Mouse (Mus musculus): ENCODE measurements around the gene 6030408B16Rik.
"Not testable (repeated sequence)": the region's sequence is repeated elsewhere in the genome, so short reads cannot be mapped to it uniquely, and the experiment has no call there.

The 6030408B16Rik gene

DNA sequence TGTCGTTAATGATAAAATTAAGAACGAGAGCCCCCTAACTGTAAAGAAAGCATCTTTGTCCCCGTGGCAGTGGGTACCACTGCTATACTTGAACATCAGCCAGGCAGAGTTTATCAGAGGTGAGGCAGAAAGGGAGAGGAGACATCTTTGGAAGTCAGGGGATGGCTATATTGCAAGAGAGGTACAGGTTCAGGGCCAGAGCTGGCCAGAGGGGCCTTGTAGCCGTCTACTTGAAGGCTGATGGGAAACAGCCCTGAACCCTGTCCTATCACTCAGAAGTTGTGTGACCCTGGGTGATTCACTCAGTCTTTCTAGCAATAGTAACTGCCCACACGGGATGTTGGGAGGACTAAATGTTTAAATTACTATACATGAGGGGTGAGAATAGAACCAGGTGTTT, 28.1 kb downstream of the 6030408B16Rik start:
- DNase-seq (ENCODE audit: low spot score) = no peak

DNA sequence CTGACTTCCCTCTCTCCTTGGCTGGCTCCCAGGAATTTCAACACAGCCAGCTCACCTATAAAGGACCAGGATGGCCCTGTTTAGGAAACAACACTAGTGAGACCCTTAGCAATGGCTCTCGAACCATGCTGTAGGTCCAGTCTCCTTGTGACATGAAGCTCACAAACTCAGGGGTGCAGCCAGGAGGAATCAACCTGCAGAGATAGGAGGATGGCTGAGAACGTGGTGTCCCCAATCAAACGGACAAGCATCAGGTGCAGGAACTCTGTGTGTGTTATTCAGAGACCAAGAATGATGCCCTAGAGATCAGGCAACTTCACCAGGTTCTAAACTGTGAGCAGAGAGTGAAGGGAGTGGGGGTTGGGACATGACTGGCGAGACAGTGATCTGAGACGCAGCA, 29.1 kb downstream of the 6030408B16Rik start:
- DNase-seq (ENCODE audit: low spot score) = no peak

DNA sequence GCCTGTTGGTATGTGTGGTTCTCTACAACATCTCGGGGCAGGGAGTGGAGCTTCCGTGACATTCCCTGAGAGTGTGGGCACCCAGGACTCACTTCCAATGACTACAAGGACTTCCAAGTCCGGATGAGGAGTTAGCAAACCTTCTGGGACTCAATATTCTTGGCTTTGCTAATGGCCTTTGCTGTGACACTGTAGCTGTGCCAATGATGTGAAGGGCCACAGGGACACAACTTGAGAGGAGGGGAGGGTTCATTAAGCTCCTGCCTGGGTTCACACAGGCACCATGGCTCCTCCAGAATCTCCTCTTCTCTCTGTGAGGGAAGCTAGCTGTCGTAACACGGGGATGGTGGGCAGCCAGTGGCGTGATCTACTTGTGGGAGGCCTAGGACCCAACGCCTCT, 29.6 kb downstream of the 6030408B16Rik start:
- no peak for DNase-seq (ENCODE audit: low spot score)

DNA sequence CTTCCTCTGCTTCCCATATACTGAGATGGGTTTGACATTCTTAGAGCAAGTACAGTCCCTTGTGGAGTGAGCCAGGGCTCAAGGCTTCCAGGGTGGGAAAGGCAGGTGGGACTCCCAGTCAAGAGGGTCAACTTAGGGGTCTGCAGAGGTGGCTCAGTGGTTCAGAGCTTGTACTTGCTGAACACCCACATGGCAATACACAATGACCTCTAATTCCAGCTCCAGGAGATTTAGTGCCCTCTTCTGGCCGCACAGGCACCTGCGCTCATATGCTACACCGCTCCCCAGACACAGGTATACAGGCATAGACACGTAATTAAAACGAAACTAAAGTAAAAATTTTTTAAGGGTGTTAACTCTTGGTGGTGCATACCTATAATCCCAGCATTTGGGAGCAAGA, 30.5 kb downstream of the 6030408B16Rik start:
- DNase-seq (ENCODE audit: low spot score) = no peak

DNA sequence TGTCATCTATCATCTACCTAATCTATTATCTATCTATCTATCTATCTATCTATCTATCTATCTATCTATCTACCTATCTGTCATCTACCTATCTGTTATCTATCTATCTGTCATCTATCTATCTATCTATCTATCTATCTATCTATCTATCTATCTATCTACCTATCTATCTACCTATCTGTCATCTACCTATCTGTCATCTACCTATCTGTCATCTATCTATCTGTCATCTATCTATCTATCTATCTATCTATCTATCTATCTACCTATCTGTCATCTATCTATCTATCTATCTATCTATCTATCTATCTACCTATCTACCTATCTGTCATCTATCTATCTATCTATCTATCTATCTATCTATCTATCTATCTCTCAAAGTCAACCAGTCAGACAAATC, 31.4 kb downstream of the 6030408B16Rik start:
- not testable (repeated sequence) for DNase-seq (ENCODE audit: low spot score)

DNA sequence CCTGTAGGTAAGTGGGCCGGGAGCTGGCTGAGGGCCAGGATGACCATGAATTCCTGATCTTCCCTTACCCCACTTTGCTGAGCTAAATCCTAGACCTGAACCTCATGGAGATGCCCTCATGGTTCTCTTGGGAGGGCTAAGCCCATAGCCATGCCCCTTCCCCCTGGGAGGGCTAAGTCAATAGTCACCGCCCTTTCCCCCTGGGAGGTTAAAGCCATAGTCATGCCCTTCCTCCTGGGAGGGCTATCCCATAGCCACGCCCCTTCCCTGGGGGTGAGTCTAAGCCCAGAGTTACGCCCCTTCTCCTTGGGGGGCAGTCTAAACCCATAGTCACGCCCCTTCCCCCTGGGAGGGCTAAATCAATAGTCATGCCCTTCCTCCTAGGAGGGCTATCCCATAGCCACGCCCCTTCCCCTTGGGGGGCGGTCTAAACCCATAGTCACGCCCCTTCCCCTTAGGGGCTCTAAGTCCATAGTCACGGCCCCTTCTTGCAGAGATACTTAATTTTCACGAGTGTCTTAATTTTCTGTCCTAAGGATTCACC, 33.1 kb downstream of the 6030408B16Rik start:
- no peak for DNase-seq (ENCODE audit: low spot score)

DNA sequence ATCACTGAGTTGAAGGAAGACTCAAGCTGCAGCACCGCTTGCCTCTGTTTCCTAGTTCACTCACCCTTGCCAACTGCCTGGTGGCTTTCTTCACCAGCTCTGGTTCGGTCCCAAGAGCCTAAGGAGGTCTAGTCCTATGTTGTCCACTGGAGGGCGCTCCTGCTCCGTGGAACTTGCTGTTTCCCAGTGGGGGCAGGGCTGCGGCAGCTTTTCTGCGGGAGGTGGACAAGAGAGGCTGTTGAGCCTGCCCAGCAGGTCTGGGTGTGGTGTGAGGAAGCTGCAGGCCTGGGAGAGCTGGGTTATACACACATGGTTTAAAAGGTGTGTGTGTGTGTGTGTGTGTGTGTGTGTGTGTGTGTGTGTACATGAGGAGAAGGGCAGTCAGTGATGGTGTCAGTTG, 34.3 kb downstream of the 6030408B16Rik start:
- DNase-seq (ENCODE audit: low spot score) = peak; percentile 87

DNA sequence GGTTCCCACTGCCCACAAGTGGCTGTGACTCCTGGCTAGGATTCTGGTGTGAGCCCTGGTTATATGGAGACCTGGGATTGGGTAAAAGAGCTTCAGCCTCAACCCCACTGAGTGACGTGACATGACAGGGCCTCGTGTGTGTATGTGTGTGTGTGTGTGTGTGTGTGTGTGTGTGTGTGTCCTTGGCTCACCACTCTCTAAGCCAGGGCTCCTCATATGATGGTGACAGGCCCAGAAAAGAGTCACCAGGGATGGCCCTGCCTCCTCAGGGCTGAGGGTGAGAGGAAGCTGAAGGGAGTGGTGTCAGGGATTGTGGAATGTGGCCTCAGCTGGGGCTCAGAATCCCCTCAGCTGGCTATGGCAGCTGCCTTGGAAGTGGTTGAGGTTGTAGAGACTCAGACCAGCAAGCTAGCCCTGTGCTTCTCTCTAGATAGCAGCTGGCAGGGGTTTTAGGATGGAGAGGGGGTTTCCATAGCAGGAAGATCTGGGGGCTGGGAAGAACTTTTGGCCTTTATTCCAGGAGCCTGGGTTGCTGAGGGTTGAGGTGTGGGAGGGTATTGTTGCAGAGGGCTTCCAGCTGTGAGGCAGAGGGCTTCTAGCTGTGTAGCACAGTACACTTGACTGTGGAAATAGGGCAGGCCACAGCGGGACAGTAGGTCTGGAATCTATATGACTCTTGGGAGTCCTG, 36.0 kb downstream of the 6030408B16Rik start:
- no peak for DNase-seq (ENCODE audit: low spot score)

DNA sequence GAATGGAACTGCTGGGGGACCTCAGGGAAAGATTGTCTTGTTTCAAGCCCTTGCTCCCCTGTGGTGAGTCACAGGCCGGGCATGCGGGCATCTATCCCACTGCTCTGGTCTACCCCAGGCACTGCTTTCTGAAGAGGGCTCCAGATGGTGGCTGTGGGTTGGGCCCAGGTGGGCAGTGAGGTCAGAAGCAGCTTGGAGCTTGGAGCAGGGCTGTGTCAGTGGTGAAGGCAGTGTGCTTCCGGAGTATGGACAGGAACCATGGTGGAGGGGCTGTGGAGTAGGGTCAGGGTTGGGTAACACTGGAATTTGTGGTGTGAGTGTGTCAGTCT, 36.5 kb downstream of the 6030408B16Rik start:
- DNase-seq (ENCODE audit: low spot score) = peak; percentile 42

DNA sequence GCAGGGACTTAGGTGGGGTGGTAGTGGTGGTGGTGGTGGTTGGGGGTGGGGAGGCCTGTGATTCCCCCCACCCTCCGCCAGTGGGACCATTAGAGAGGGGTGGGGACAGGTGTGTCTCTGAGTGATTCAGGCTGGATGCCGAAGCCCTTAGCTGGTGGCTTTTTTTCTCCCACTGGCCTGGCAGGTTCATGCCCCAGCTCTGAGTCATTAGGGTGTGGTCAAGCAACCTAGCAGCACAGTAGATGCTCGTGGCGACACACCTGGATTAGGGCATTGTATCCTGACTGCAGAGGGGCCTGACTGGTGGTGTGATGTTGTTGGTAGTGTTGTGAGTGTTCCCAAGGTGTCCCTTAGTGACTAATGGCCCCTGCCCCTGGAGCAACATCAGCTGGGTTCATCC, 38.1 kb downstream of the 6030408B16Rik start:
- DNase-seq (ENCODE audit: low spot score) = no peak

DNA sequence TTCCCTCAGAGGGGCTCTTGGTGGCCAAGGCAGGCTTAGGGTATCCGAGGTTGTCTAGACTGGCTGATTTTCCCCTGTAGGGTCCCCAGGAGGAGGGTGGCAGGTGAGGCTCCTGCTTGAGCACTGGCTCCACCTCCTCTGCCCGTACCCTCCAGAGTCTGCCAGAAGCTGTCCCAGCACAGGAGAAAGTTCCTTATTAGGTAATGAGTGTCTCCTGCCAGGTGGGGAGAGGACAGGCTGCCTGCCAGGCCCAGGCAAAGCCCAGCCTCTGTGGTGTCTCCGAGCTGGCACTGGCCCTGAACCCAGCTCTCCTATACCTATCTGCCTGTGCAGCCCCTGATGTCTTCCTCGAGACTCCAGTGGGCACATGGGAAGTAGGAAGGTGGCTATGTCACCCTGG, 39.4 kb downstream of the 6030408B16Rik start:
- no peak for DNase-seq (ENCODE audit: low spot score)

DNA sequence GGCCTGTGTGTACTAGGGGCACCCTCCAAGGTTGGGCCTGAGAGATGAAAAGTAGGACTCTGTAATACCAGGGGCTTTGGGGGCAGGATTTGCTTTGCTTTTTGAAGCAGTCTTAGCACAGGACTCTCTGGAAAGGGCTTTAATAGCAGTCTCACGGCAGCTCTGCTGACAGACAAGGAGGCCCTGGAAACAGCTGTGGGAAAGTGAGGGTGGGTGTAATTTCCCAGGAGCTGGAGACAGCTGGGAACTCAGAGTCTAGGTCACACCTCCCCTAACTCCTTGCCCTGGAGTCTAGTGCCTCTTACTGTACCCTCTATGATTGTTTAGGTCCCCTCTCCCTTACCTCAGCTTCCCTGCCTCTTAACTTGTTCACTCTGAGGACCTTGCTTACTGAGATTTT, 40.2 kb downstream of the 6030408B16Rik start:
- no peak for DNase-seq (ENCODE audit: low spot score)

DNA sequence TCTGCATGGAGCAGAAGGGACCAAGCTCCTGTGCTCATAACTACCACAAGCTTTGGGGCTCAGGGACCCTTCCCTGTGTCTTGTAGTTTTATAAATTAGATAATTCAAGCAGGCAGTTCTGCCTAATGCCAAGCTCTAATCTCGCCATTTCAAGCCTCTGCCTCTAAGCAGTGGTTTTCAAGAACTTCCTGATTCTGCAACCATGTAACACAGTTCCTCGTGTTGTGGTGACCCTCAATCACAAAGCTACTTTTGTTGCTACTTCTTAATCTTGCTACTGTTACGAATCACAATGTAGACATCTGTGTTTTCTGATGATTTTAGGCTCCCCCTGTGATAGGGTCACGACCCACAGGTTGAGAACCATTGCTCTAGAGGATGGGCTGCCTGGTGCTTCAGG, 40.6 kb downstream of the 6030408B16Rik start:
- DNase-seq (ENCODE audit: low spot score) = no peak

DNA sequence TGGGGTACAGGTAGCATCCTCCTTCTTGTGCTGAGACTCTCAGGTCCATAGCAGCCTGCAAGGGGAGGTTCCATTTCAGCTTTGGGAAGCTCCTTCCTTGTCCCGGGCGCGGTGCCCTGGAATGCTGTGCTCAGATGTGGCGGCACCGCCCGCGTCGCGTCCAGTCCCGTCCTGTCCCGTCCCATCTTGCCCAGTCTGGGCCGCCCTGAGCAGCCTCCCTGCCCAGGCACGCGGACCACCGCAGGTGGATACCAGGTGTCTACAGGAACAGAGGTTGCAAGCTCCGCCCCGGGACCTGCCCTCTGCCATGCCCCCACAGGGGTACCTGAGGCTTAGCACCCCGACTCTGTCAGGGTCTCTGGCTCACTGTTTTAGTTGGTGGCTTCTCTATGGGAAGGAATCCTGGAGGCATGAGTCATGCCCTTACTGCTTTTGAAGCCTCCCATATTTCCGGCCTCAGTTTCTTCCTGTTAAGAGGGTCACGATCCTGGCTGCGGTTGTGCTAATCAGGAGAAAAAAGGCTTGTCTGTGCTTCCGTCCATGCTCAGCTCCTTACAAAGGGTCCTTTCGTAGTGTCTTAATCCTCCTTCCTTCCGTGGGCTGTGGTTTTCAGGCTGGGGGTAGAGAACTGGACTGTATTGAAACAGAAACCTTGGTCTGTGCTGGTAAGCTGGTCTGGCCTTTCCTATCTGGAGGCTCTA, 43.6 kb downstream of the 6030408B16Rik start:
- DNase-seq (ENCODE audit: low spot score) = no peak

DNA sequence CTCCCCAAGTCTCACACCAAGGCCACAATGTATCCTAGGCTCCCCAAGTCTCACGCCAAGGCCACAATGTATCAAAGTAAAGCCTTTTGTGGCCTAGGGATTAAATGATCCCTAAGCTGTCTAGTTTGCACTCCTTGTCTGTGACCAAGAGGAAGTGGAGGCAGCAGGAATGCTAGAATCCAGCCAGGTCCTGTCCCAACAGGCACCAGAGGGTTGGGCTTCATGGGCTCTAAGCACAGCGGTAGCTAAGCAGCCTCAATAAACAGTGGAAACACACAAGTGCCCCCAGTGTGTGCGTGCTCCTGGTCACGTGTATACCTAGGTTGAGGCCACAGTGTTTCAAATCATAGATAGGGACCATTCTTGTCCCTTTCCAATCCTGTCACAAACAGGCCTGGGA, 45.3 kb downstream of the 6030408B16Rik start:
- DNase-seq (ENCODE audit: low spot score) = no peak

DNA sequence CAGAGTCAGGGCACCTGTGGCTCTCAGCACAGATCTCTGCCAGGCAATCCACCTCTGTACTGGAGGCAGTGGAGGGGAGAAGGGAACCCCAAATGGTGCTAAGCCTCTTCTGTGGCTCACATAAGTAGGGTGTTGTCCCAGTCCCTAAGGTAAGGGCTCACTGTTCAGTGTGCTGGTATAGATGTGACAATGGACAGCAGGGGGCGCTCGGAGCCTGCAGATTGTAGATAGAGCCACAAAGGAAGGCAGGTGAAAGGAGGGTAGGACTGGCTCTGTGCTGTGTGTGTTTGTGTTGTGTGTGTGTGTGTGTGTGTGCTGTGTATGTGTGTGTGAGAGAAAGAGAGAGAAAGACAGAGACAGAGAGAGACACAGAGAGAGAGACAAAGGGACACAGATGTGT, 46.5 kb downstream of the 6030408B16Rik start:
- DNase-seq (ENCODE audit: low spot score) = peak; percentile 89

DNA sequence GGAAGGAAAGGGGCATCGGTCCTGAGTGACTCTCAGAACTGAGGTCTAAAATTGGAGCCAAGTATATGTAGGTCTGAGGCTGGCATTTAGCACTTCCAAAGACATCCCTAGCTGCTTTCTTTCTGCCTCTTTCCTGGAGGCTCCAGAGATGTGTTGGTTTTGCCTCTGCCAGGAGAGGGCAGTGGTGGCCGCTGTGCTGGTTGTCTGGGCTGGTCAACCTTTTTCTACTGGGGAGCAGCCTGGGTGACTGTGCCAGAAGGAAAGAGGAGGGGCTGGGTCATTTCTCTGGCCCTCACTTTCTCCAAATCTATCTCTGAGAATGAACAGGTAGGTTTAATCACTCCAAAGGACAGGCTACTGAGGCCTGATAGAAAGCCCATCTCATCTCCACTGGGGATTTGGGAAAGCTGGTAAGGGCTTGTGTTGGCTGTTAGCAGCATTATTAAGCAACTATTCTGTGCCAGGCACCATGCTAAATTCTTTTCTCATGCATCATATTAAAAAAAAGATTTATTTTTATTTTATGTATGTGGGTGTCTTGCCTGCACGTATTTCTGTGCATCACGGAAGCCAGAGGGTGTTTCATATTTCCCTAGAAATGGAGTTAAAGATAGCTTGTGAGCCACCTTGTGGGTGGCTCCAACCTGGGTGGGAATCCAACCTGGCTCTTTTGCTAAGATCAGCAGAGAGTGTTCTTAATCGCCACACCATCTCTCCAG, 48.9 kb downstream of the 6030408B16Rik start:
- no peak for DNase-seq (ENCODE audit: low spot score)

All from MN1 (cell line).